Mouse (Mus musculus): Measurements from ENCODE around the gene Ncln.

DNA sequence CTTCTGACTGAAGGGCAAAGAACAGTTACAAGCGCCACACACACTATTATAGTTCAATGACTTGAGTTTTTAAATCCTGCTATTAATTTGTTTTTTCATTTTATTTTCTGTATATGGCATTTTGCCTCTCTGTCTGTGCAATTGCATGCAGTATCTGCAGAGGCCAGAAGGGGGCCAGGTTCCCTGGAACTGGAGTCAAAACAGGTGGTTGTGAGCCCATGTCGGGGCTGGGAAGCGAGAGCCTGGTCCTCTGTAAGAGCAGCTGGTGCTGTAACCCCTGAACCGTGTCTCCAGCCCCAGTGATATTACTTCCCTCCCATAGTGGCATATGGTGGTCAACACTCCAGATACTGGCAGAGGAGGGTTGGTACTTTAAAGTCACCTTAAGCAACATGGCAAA is 22.4 kb upstream of the Ncln start:
- peak; percentile 58; the same call in 1 of the 2 replicates for TF ChIP-seq CTCF (IDR thresholded peaks at IDR 0.05; ENCODE audit: extremely low read depth, insufficient read length, insufficient replicate concordance, low read depth, low read length)
- no peak for TF ChIP-seq POLR2A (IDR thresholded peaks at IDR 0.05; ENCODE audit: low read depth, low read length)
